Mouse (Mus musculus) mouse trophoblast stem cell (cell line): ENCODE results near the gene Nme8.

Experiments
- in situ Hi-C, 2 experiments: fragments of 300-500 bp; cut with MseI, MboI; formaldehyde crosslinking; loops; 2 replicates in 1 of 2; 3 replicates in 1 of 2; pipeline ENCODE4 v1.15.1; 2025

Nme8 gene

GRCm38 (mm10) chr13:19595141-19595540 is 102.5 kb downstream of the Nme8 start:
- in situ Hi-C loops, result no loop called here
